Mouse (Mus musculus) megakaryocyte, adult 5-6 weeks (primary cell): Measurements from ENCODE around the gene Adamts18. TPM values are rescaled to one million over a fixed set of nuclear protein-coding genes. Genes with fewer than 3 reads are reported as not detected.
"Not testable (repeated sequence)": the region's sequence is repeated elsewhere in the genome, so short reads cannot be mapped to it uniquely, and the experiment has no call there.

Experiments
- ATAC-seq: 2 replicates; pipeline ENCODE4 v1.8.0; 2016; ENCODE audit warnings: mild to moderate bottlenecking, inconsistent platforms; ENCODE audit not compliant: poor library complexity, severe bottlenecking
- total RNA-seq, 2 experiments: library from RNA; stranded (forward) in 1 of 2; stranded (reverse) in 1 of 2; fragments of 153-499, 151-499 nt in 1 of 2; fragments of 221-1000, 200-1000 nt in 1 of 2; gene quantifications; 2 replicates each; pipeline versions ENCODE4 v1.2.3 to v1.2.4; 2015 to 2017

Adamts18 gene
- total RNA-seq, 2 experiments from 2014 or later: 0.07 TPM; not detected in 1

- ATAC-seq: no peak
These were observed 3.7 kb downstream of the Adamts18 start for GRCm38 (mm10) chr8:113844801-113845301.

DNA sequence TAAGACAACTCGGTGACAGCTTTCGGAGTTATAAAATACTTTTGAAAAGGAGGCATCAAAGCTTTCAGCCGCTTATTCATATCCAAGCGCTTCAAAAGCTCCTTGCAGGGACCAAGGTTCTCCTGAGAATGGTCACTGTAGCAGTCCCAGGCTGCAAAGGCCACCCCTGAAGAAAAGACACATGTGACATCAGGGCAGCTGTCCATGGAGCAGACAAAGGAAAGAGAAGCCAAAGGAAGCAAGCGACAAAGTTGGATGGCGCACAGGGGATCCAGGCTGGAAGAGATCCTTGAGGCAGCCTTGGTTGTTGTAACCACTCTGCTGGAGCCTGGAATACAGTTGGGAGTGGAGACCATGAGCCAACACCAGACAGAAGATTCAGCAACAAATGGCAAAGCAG is 10.3 kb downstream of the Adamts18 start:
- no peak for ATAC-seq

DNA sequence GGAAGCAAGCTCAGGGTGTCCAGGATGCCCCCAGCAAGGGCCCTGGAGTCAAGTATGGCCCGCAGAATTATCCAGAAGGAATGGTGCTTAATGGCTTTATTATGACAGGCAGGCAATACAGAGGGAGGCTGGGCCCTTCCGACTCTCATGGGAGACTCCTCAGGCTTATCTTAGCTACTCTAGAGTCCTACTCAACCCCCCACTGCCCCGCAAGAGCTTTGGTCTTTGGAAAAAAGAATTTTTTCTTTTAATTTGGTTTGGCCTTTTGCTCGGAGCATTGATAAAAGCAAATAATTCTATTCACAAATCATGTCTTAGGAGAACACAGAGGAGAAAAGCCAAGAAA is 11.0 kb downstream of the Adamts18 start:
- ATAC-seq: no peak

DNA sequence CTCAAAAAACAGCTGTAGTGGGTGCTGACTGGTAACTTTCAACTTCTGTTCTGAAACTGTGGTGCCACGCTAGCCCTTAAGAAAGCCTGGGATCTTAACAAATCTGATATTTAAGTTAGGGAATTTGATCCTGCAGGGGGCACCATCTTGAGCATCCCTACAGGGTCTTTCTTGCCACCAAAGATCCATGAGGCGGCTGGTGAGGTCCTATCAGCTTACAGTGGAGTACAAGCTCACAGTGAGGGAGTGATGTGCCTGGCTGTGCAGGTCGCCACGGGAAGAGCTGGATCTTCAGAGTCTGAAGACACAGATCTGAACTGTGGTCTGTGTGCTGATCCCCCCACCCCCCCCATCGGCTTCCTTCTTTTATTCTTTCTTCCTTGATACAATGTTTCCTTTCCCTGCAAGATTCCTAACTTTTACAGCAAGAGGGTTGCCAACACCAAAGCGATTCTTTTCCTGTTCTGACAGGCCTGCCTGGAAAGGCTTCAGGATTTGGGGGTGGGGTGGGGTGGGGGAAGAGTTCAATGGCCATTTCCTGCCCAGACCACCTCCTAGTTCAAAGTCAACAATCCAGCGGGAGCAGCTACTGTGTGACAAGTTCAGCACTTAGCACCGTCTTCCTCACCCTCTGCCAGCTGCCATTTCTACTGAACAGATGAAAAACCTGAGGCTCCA is 11.5 kb downstream of the Adamts18 start:
- no peak for ATAC-seq

- no peak for ATAC-seq
These were observed 14.9 kb downstream of the Adamts18 start for GRCm38 (mm10) chr8:113833644-113834043.

DNA sequence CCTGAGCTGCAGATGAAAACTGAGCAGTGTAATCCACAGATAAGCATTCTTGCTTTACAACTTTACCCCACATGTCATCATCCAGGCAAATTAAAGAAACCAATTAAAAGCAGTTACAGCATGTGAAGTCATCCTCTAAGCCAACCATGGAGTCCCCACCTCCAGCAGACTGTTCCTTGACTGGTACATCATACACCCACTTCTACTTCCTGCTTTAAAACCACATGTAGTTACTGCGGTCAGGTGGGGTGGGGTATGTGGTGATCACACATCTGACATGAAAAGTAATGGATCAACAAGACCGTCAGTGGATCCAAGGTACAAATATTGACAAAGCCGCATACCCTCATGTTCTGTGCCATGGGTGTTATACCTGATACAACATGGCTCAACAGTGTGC is 21.3 kb downstream of the Adamts18 start:
- peak; percentile 70 for ATAC-seq

- ATAC-seq: no peak
These were observed 27.5 kb downstream of the Adamts18 start for GRCm38 (mm10) chr8:113820983-113821587.

DNA sequence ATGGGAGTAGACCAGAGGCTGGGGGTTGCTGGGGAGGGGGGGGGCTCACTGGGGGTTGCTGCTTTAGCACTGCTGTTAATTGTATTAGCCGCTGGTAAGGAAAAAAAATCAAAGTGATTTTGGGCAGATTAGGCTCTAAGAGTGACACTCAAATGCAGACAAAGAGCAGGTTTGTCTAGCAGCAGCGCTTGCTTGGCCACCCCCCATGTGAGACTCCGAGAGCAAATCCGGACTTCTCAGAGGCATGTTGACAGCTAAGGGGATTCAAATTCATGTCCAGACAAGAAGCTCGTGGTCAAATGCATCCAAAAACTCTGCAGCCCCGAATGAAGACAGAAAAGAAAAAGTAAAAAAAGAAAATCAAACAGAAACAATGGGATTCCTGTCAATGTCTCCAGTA is 34.6 kb downstream of the Adamts18 start:
- no peak for ATAC-seq

DNA sequence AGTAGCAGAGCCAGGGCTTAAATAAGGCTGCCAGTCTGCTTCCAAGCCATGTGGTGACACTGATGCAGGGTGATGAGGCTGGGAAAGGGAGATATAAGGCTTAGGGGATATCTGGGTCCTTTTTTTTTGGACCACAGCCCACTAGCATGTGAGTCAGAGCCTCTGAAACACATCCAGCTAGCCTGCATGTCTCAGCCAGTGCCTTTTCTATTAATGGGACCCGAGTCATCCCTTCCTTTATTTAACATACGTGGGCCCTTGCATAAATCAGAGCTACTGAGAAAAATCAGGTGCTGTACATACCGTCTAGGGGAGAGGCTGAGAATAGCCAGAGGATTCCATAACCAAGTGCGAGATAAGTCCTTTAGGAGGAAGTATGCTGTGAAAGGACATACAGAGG is 37.0 kb downstream of the Adamts18 start:
- no peak for ATAC-seq

DNA sequence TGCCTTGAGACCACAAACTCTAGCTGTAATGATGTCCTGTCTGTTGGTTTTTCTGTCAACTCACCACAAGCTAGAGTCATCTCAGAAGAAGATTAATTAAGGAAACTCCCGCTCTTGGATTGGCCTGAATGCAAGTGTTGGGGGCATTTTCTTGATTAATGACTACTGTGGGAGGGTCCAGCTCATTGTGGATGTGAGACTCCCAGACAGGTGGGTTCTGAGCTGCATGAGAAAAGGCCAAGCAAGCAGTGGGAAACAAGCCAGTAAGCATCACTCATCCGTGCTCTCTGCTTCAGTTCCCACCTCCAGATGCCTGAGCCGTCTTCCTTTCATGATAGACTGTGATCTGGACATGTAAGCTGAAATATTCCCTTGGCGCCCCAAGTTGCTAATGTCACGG is 38.6 kb downstream of the Adamts18 start:
- no peak for ATAC-seq

- no peak for ATAC-seq
These were observed 44.5 kb downstream of the Adamts18 start for GRCm38 (mm10) chr8:113803830-113804611.

DNA sequence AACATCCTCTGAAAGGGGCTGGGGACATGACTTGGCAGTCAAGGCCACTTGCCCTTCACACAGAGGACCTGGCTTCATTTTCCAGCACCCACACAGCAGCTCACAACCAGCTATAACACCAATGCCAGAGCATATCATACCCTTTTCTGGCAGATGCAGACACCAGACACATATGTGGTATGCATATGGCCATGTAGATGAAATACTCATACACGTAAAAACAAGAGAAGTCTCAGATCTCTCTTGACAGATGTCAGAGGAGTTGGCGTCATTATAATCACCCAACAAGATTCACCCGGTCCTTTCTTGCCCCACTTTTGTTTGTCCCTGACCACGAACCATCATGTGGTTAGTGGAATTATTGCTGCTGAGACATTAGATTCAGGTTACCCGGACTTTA is 47.0 kb downstream of the Adamts18 start:
- no peak for ATAC-seq

DNA sequence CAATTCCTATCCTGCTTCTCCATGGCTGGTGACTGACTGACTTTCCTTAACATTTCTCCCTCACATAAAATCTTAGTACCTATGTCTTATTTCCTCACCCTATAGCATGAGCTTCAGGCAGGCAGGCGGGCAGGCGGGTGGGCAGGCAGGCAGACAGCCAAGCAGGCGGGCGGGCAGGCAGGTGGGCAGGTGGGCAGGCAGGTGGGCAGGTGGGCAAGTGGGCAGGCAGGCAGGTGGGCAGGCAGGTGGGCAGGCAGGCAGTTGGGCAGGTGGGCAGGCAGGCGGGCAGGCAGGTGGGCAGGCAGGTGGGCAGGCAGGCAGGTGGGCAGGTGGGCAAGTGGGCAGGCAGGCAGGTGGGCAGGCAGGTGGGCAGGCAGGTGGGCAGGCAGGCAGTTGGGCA is 48.0 kb downstream of the Adamts18 start:
- ATAC-seq: not testable (repeated sequence)

GRCm38 (mm10) chr8:113799550-113799949 is 49.0 kb downstream of the Adamts18 start:
- no peak for ATAC-seq

- ATAC-seq: no peak
These were observed 56.7 kb downstream of the Adamts18 start for GRCm38 (mm10) chr8:113791856-113792255.

GRCm38 (mm10) chr8:113791061-113791460 is 57.5 kb downstream of the Adamts18 start:
- no peak for ATAC-seq

DNA sequence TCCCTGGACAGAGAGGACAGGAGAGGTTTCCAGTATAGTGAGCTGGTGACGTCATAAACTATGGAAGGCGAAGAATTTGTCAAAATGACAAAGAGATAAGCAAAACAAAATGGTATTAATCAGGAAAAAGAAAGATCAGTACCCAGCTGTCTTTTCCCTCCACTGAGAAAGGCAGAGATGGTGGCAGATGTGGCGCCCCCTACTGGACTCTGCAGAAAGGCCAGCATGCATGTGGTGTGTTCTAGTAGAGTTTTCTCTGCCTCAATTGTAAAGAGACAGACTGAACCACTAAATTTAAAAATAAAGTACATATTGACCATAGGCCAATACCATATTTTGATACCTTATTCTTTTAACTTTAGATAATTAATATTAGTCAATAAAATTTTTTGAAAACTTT is 64.8 kb downstream of the Adamts18 start:
- no peak for ATAC-seq

GRCm38 (mm10) chr8:113781554-113781953 is 67.0 kb downstream of the Adamts18 start:
- ATAC-seq: no peak

GRCm38 (mm10) chr8:113775361-113775760 is 73.2 kb downstream of the Adamts18 start:
- ATAC-seq: no peak

DNA sequence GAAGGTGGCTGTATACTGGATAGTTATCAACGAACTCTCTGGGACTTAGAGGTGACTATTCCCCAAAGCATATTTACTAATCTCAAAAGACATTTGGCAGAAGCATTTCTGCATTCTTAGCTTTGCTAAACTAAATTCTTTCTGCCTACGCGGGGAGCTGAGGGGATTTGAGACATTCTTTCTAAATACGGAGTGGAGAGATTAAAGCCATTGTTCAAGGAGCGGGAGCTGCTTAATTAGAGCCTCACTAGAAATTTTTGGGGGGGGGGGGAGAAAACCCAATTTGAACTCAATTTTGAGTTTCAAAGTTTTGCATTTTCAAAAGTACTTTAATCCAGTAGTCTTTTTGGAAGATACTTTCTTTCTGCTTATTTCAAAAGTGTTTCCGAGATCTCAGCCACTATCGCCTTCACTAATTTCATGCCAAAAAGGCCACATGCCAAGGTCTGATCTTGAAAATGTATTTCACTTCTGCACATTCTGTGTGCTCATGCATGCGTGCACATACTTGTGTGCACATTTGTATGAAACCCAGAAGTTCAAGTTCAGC is 79.6 kb downstream of the Adamts18 start:
- ATAC-seq: no peak

- no peak for ATAC-seq
These were observed 83.4 kb downstream of the Adamts18 start for GRCm38 (mm10) chr8:113765121-113765520.
